Mouse (Mus musculus) thymus, postnatal 25 days (tissue): Measurements from ENCODE around the gene Prmt1.

Experiments
- DNase-seq: peaks from one replicate; pipeline ENCODE4 v3.0.0; 2022

The Prmt1 gene

DNA sequence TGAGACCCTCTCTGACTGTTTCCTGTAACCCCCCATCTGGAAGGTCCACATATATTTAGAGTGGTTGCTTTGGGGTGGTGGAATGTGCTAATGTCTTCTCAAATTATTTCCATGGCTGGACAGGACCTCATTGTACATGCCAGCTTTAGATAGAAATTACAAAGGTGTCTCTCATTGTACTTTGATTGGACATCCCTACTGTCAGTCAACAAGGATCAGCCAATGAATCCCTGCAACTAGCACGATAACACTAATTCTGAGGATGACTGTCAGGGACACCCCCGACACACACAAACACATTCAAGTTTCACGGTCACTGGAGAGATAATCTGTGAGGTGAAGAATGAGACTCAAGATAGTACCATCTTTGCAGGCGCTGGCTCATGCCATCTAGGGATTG lies 47.7 kb downstream of the Prmt1 start:
- DNase-seq = no peak

DNA sequence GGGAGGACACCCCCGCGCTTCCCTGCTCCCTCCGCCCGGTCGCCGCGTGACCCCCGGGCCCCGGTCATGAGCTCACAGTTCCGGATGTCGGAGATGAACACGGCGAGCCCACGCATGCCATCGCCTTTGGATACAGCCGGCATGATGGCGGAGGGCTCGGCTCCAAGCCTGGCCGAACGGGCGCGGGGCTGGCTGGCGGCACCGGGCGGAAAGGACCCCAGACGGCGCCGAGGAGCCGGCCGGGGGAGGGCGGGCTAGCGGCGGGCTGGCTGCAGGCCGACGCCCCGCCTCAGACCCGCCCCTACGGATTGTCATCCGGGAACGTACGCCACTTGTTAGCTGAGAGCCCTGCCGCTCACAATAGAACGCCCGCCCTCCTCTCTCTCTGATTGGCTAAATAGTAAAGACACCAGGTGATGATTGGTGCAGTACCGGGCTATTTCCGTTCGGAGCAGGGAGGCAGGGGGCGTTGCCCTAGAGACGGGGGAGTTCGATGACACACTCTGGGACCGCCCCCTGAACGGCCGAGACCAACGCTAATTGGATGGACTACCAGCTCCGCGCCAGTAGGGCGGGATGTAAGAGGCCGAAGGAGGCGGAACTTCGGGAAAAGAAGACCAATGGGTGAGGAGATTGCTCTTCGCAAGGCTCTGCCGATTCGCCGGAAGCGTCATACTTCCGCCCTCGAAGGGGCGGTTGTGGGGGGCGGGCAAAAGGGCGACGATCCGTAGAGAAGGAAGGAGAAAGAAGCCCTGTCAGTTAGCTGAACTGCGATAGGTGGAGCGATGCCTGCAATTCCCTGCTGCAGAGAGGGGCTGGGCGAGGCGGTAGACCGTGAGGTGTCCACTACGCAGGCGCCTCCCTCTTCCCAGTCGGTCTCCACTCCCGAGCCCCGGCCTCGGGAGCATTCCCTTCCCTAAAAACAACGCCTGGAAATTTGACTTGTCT lies 56.9 kb downstream of the Prmt1 start, which contains the start of gene Ap2a1:
Gene Ap2a1 (minus strand): TSS at position 293 of the 948 bp plus-strand sequence.
- peak; percentile 100 for DNase-seq

GRCm38 (mm10) chr7:44928570-44928969 lies 57.8 kb downstream of the Prmt1 start:
- DNase-seq = no peak
